Mouse (Mus musculus) lung, embryonic 14.5 days (tissue): ENCODE results near the gene Rab3ip. TPM values are rescaled to one million over a fixed set of nuclear protein-coding genes. Genes with fewer than 3 reads are reported as not detected.
A peak's percentile ranks its signal among the peaks of the same experiment; 100 is the strongest.

Source experiments
- ATAC-seq: fragments of 200-750 bp; cut with Nextera tagmentation; 2 replicates; pipeline ENCODE4 v1.8.0; 2017; ENCODE audit warnings: mild to moderate bottlenecking, moderate TSS enrichment, moderate library complexity; ENCODE audit not compliant: insufficient read depth
- DNase-seq: peaks from one replicate; pipeline ENCODE4 v3.0.0-alpha.2; 2015
- H3K27ac ChIP-seq: fragments of 300-500 bp; sonication (generic); 2 replicates; pipeline ENCODE4 v1.5.1; 2014; ENCODE audit warnings: low read depth, mild to moderate bottlenecking, moderate library complexity
- H3K27me3 ChIP-seq: fragments of 300-500 bp; sonication (generic); 2 replicates; pipeline ENCODE4 v1.6.1; 2014; ENCODE audit warnings: low read length, control low read depth; ENCODE audit not compliant: insufficient read depth
- H3K36me3 ChIP-seq: fragments of 300-500 bp; sonication (generic); 2 replicates; pipeline ENCODE4 v1.6.1; 2014; ENCODE audit warnings: control low read depth; ENCODE audit not compliant: insufficient read depth
- H3K4me1 ChIP-seq: fragments of 300-500 bp; sonication (generic); 2 replicates; pipeline ENCODE4 v1.6.1; 2014; ENCODE audit warnings: antibody characterized with exemption, control low read depth; ENCODE audit not compliant: insufficient read depth
- H3K4me2 ChIP-seq: fragments of 300-500 bp; sonication (generic); 2 replicates; pipeline ENCODE4 v1.6.1; 2014; ENCODE audit warnings: mild to moderate bottlenecking
- H3K4me3 ChIP-seq: fragments of 300-500 bp; sonication (generic); 2 replicates; pipeline ENCODE4 v1.5.1; 2014; ENCODE audit warnings: low read depth, low read length
- H3K9ac ChIP-seq: fragments of 300-500 bp; sonication (generic); 2 replicates; pipeline ENCODE4 v1.6.1; 2014
- H3K9me3 ChIP-seq: fragments of 300-500 bp; sonication (generic); 2 replicates; pipeline ENCODE4 v1.6.1; 2016; ENCODE audit warnings: low read depth, low read length, control low read depth
- CTCF ChIP-seq: IDR thresholded peaks from 2 replicates; pipeline ENCODE4 v1.5.1; 2016; ENCODE audit warnings: antibody characterized with exemption, low read depth
- WGBS: fragments of 180-500 bp; shearing (Covaris S2); extraction: QIAGEN DNeasy Blood & Tissue Kit; methylation state at CpG from one replicate; pipeline ENCODE4 v1.1.7; 2014; 5-methylcytosine and 5-hydroxymethylcytosine counted together
- polyA plus RNA-seq: library from polyadenylated mRNA; unstranded; fragments of >200 nt; fragmentation: Nextera tagmentation; extraction: Ambion mirVana; gene quantifications from 2 replicates; pipeline ENCODE4 v1.2.1, GENCODE M21; 2014

Rab3ip gene
- polyA plus RNA-seq, 1 experiment from 2014 or later, result 30.1 TPM

GRCm38 (mm10) chr10:116948414-116948813, 2.2 kb downstream of the Rab3ip start:
- Histone ChIP-seq H3K9ac (no peak overlapping the region), H3K36me3 (no peaks in the 10 kb centered on the region), H3K9me3 (peaks cover 3% of the 10 kb centered on the region; the same call in 1 of the 2 replicates), H3K27me3 (no peaks in the 10 kb centered on the region), H3K4me3 (peak overlapping the region; percentile 82; the same call in 1 of the 2 replicates), H3K4me1 (no peaks in the 10 kb centered on the region), H3K27ac (no peak overlapping the region), H3K4me2 (peak overlapping the region; percentile 86)
- DNase-seq, result no peak
- no peak for ATAC-seq
- 64% methylated on average over 9 of the region's 9 CpGs for WGBS
- no peak for TF ChIP-seq CTCF

- no peak for DNase-seq
- no peak for ATAC-seq
- Histone ChIP-seq H3K4me1 (no peaks in the 10 kb centered on the region), H3K4me3 (no peak overlapping the region), H3K4me2 (no peak overlapping the region), H3K27ac (no peak overlapping the region), H3K9me3 (no peaks in the 10 kb centered on the region), H3K9ac (no peak overlapping the region), H3K36me3 (peaks cover 8% of the 10 kb centered on the region; the same call in 1 of the 2 replicates), H3K27me3 (no peaks in the 10 kb centered on the region)
- 57% methylated on average over 10 of the region's 10 CpGs for WGBS
- no peak for TF ChIP-seq CTCF
These were observed 5.6 kb downstream of the Rab3ip start for GRCm38 (mm10) chr10:116944940-116945339.

GRCm38 (mm10) chr10:116944144-116944543, 6.4 kb downstream of the Rab3ip start:
- Histone ChIP-seq H3K27me3 (no peaks in the 10 kb centered on the region), H3K4me2 (no peak overlapping the region), H3K9ac (no peak overlapping the region), H3K9me3 (no peaks in the 10 kb centered on the region), H3K36me3 (peaks cover 9% of the 10 kb centered on the region; the same call in 1 of the 2 replicates), H3K27ac (no peak overlapping the region), H3K4me1 (no peaks in the 10 kb centered on the region), H3K4me3 (no peak overlapping the region)
- peak; percentile 49 for TF ChIP-seq CTCF
- ATAC-seq, result no peak; the same call in 1 of the 2 replicates
- 75% methylated on average over 3 of the region's 3 CpGs for WGBS
- DNase-seq, result no peak

GRCm38 (mm10) chr10:116943025-116943424, 7.5 kb downstream of the Rab3ip start:
- Histone ChIP-seq H3K27me3 (no peaks in the 10 kb centered on the region), H3K27ac (no peak overlapping the region), H3K4me1 (no peaks in the 10 kb centered on the region), H3K4me3 (no peak overlapping the region), H3K9ac (no peak overlapping the region), H3K4me2 (no peak overlapping the region), H3K9me3 (no peaks in the 10 kb centered on the region), H3K36me3 (peaks cover 20% of the 10 kb centered on the region; the same call in 1 of the 2 replicates)
- ATAC-seq (no peak), DNase-seq (peak; percentile 37)
- TF ChIP-seq CTCF, result peak; percentile 41
- 88% methylated on average over 6 of the region's 6 CpGs for WGBS

GRCm38 (mm10) chr10:116935028-116935427, 15.5 kb downstream of the Rab3ip start:
- Histone ChIP-seq H3K9ac (no peak overlapping the region), H3K27me3 (no peaks in the 10 kb centered on the region), H3K4me1 (no peaks in the 10 kb centered on the region), H3K4me3 (no peak overlapping the region), H3K9me3 (no peaks in the 10 kb centered on the region), H3K4me2 (no peak overlapping the region), H3K27ac (no peak overlapping the region), H3K36me3 (peaks cover 55% of the 10 kb centered on the region)
- DNase-seq (no peak), ATAC-seq (no peak)
- TF ChIP-seq CTCF, result no peak
- WGBS, result 81% methylated on average over 12 of the region's 12 CpGs

GRCm38 (mm10) chr10:116933794-116934193, 16.8 kb downstream of the Rab3ip start:
- H3K4me2 ChIP-seq, result no peak overlapping the region
- no peak overlapping the region for H3K4me3 ChIP-seq
- ATAC-seq (no peak), DNase-seq (no peak)
- no peak for TF ChIP-seq CTCF
- no peaks in the 10 kb centered on the region for H3K4me1 ChIP-seq
- H3K27ac ChIP-seq, result no peak overlapping the region
- 87% methylated on average over 7 of the region's 7 CpGs for WGBS
- no peaks in the 10 kb centered on the region for H3K27me3 ChIP-seq
- no peaks in the 10 kb centered on the region for H3K9me3 ChIP-seq
- no peak overlapping the region for H3K9ac ChIP-seq
- peaks cover 51% of the 10 kb centered on the region for H3K36me3 ChIP-seq

- H3K4me1 ChIP-seq, result no peaks in the 10 kb centered on the region
- H3K4me3 ChIP-seq, result no peak overlapping the region
- ATAC-seq (no peak), DNase-seq (no peak)
- WGBS, result 78% methylated on average over 13 of the region's 13 CpGs
- TF ChIP-seq CTCF, result no peak
- H3K27me3 ChIP-seq, result no peaks in the 10 kb centered on the region
- H3K9me3 ChIP-seq, result no peaks in the 10 kb centered on the region
- H3K36me3 ChIP-seq, result peaks cover 40% of the 10 kb centered on the region
- no peak overlapping the region for H3K9ac ChIP-seq
- H3K4me2 ChIP-seq, result no peak overlapping the region
- no peak overlapping the region for H3K27ac ChIP-seq
These were observed 18.2 kb downstream of the Rab3ip start for GRCm38 (mm10) chr10:116932418-116932817.
